Mouse (Mus musculus) gastrocnemius, postnatal 4 days (tissue): Measurements from ENCODE around the gene Slc29a2. TPM values are rescaled to one million over a fixed set of nuclear protein-coding genes. Genes with fewer than 3 reads are reported as not detected.
"Not testable (repeated sequence)": the region's sequence is repeated elsewhere in the genome, so short reads cannot be mapped to it uniquely, and the experiment has no call there.

Experiments used
- DNase-seq, 2 experiments: peaks; one replicate each; pipeline ENCODE4 v3.0.0; 2021 to 2022; ENCODE audit warnings: low spot score in 2 of 2, mixed read lengths in 2 of 2
- long read RNA-seq, 2 experiments: library from polyadenylated mRNA; stranded (forward); transcript quantifications; one replicate each; pipeline ENCODE4 v2.0.0; 2021
- total RNA-seq, 2 experiments: library from RNA; stranded (reverse); gene quantifications; 2 replicates each; pipeline ENCODE4 v1.2.3; 2021

Slc29a2 gene
- total RNA-seq, result 1 to 10 TPM; 8.7 to 9.2 TPM
- long read RNA-seq, experiment 1, transcript Slc29a2-204 (12 exons, 2,619 nt), result major isoform, 5 of 6 reads
- long read RNA-seq, experiment 1, partial matches to known transcripts, result 0 of 6 reads
- long read RNA-seq, experiment 1, other reads (novel, unspliced or antisense), result 1 of 6 reads
- long read RNA-seq, experiment 2, transcript Slc29a2-204 (12 exons, 2,619 nt), result major isoform, 7 of 12 reads
- long read RNA-seq, experiment 2, partial matches to known transcripts, result 0 of 12 reads
- long read RNA-seq, experiment 2, other reads (novel, unspliced or antisense), result 5 of 12 reads

DNA sequence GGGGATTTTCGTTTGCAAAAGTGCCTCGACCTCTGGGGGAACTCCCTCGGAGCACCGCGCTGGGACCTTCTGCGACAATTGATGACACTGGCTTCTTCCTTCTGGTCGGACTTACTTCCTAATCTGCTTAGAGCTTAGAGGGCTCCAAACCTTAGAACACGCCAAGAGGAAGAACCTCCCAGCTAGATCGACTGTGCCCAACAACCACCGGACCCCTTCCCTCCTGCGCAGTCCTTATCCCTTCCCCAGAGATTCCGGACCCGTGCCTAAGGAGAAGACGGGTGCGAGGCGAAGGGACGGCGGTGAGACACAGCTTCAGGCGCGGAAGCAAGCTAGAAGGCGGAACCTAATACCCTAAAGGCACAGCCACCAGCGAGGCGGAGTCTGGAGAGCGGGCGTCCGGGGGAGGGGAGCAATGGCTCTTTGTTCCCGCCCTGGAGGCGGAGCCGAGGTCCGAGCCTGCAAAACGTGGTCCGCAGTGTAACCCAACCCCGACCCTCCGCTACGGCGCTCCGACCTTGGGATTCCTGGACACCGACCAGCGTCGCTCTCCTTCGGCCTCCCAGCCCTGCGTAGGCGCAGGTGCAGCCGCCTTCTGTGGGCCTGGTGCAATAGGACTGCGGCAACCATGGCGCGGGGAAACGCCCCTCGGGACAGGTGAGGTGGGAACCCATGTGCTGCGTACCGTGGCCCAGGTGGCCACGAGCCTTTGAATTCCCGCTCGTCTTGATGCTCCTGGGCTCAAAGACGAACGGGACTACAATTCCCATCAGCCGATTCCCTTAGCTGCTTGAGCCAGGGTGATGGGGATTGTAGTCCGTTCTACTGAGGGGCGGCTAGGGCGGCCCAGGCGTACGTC, at the start of gene Slc29a2:
Gene Slc29a2 (plus strand): TSS at position 240 of the 859 bp plus-strand sequence.
- DNase-seq, result peak; percentile 78 to 93

- no peak for DNase-seq
Measured at GRCm38 (mm10) chr19:4981767-4982166, 41.9 kb upstream of the Slc29a2 start.

DNA sequence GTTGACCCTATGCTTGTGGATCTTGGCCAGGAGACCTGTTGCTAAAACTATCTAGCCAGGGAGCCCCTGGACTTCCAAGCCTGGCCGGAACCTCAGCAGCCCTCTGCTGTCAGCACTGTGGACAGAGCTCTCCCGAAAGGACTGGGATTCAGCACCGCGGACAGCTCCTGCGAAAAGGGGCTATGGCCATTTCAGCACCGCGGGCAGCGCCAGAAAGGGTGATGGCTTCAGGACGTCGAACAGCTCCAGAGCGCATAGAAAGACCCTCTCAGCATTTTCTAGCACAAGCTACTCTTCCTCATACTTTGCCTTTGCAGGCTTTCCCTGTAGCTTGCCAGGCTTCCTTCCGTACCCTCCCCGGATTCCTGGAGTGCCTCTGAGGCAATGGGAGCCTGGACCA, 34.6 kb upstream of the Slc29a2 start:
- DNase-seq, result peak; percentile 92 to 94

DNA sequence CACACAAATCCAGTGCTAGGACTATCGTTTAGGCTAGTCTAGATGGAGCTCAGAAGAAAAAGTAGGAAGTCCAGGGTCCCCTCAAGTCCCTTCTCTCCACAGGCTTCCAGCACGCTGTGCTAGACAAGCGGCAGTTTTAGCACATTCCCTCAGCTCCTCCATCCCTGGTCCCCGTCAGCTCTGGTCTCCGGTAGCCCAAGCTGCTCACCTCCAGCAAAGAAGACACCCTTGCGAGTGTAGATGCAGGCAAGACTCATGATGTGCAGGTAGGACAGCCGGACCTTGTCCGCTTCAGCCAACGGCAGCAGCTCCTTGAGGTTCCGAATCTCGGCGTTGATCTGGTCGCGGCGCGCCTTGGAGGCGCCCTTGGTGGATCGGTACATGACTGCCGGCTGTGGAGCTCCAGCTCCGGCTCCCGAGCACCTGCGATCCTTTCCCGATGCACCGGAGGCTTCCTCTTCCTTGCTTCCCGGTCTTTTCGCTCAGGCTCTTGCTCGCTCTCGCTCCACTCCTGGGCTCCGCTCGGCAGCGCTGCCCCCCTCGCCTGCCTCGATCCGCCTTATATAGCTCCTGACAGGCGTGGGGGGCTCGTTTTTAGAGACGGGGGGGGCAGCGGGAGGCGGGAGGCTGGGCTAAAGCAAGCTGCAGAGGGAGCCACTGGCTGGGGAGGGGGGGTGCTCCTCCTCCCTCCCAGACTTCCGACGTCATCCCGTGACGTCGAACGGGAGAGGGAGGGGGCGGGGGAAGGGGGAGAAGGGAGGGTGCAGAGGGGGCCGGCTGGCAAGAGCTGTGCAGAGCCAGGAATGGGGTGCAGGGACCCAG, 34.0 kb upstream of the Slc29a2 start:
- no peak for DNase-seq

GRCm38 (mm10) chr19:4990256-4990625, 33.4 kb upstream of the Slc29a2 start, which contains the start of gene Npas4:
TSS of gene Npas4 (minus strand) at chr19:4990316.
- no peak for DNase-seq

- DNase-seq, result no peak
Measured at GRCm38 (mm10) chr19:4990716-4991115, 32.9 kb upstream of the Slc29a2 start.

- DNase-seq, result no peak
Measured at GRCm38 (mm10) chr19:4992371-4992770, 31.3 kb upstream of the Slc29a2 start.

- DNase-seq, result peak in 1 of 2 experiments; percentile 60
Measured at GRCm38 (mm10) chr19:4992904-4993303, 30.8 kb upstream of the Slc29a2 start.

DNA sequence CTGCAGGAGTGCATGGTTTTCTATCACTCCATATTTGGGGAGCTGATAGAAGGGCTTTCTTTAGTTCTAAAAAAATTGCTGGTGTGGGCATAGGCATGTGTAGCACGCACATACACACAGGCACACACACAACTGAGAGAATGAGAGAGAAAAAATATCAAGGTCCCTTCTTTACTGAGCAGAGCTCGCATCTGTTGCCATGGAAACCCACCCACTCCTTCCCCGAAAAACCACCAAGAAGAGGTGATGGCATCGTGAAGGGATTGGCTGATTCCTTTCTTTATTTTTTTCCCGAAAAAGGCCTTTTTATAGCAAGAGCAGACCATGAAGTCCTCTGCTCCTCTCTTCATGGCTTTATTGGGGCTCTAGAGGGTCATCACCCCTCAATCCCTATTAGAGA, 29.6 kb upstream of the Slc29a2 start:
- no peak for DNase-seq

GRCm38 (mm10) chr19:4999445-5000140, 24.1 kb upstream of the Slc29a2 start:
- DNase-seq, result peak in 1 of 2 experiments; percentile 13

GRCm38 (mm10) chr19:5001666-5002406, 21.8 kb upstream of the Slc29a2 start:
- peak in 1 of 2 experiments; percentile 72 for DNase-seq

- not testable (repeated sequence) for DNase-seq
Measured at GRCm38 (mm10) chr19:5003644-5004043, 20.0 kb upstream of the Slc29a2 start.

DNA sequence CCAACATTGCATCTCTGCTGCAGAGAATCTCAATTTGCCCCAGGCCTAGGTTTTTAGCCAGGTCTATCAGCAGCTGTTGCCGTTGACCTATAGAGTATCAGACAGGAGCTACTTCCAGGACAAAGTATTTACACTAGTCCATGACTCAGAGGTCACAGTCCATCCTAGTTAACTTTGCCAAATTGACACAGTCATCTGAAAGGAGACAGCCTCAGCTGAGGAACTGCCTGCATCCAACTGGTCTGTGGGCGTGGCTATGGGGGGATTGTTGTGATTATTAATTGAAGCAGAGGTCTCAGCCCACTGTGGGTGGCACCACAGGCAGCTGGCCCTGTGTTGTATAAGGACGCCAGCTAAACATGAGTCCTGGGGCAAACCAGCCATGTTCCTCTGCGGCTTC, 18.7 kb upstream of the Slc29a2 start:
- DNase-seq, result no peak

DNA sequence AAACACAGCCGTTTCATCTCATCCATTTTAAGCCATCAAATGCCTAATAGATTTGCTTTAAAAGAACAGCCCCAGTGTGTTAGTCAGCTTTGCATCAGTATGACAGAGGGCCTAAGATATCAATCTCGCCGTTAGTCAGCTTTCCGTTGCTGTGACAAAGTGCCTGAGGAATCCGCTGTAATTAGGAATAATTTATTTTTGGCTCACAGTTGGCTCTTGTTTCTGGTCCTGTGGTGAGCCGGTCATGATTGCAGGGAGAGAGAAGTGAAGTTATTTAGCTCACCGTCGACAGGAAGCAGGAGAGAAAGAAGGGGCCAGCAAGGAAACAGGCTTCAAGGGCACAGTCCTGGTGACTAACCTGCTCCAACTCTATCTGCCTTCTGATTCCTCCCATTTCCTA, 10.5 kb upstream of the Slc29a2 start:
- DNase-seq, result no peak

DNA sequence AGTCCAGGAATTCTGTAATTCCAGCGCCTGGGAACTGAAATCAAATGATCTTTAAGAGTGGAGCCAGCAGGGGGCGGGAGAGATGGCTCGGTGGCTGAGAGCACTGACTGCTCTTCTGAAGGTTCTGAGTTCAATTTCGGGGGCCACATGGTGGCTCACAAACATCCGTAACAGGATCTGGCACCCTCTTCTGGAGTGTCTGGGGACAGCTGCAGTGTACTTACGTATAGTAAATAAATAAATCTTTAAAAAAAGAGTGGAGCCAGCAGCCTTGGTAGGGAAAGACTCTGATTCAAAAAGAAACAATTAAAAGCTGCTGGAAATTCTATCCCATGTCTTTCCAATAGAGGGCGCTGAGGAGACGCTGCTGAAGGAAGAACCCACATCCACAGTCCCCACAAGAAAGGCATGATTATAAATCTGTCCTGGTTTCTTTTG, 8.7 kb upstream of the Slc29a2 start:
- DNase-seq, result no peak

- DNase-seq, result no peak
Measured at GRCm38 (mm10) chr19:5016221-5016742, 7.4 kb upstream of the Slc29a2 start.

GRCm38 (mm10) chr19:5016782-5017181, 6.9 kb upstream of the Slc29a2 start:
- peak in 1 of 2 experiments; percentile 73 for DNase-seq

DNA sequence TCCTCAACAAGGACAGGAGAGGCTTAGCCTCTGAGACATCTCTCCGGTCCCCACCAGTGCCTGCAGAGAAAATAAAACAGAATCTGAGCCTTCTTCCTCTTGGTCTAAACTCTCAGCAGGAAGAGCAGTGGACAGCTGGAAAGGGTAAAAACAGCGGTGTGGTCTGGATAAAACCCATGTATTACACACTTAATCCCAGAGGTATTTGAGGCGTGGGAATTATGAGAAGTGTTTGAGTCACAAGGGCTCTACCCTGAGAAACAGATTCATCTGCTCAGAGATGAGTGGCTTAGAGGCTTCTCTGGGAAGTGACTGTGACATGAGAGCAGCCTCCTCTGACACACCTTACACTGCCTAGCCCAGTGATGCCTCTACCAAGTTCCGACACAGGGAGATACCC, 6.0 kb upstream of the Slc29a2 start:
- no peak for DNase-seq

- no peak for DNase-seq
Measured at GRCm38 (mm10) chr19:5018191-5018590, 5.5 kb upstream of the Slc29a2 start.

- DNase-seq, result no peak
Measured at GRCm38 (mm10) chr19:5021416-5021815, 2.2 kb upstream of the Slc29a2 start.
